Mouse (Mus musculus): ENCODE results near the gene Clstn2.

GRCm38 (mm10) chr9:97827689-97828088, 205.3 kb downstream of the Clstn2 start:
- TF ChIP-seq CTCF (conservative IDR thresholded peaks at IDR 0.05; ENCODE audit: insufficient read depth, insufficient read length, low read depth, low read length), result no peak
- no peak for TF ChIP-seq POLR2A (IDR thresholded peaks at IDR 0.05; ENCODE audit: low read depth, low read length)
